Mouse (Mus musculus) v-Abl transformed pro-B cells (cell line): ENCODE measurements around the gene Zbtb7a.
"Not testable (repeated sequence)": the region's sequence is repeated elsewhere in the genome, so short reads cannot be mapped to it uniquely, and the experiment has no call there.

Experiments used
- in situ Hi-C, 2 experiments: fragments of 400-800 bp; cut with MboI; formaldehyde crosslinking; loops; one replicate each; pipeline ENCODE4 v1.15.1; 2025; ENCODE audit not compliant: unreplicated experiment in 2 of 2

Gene Zbtb7a

DNA sequence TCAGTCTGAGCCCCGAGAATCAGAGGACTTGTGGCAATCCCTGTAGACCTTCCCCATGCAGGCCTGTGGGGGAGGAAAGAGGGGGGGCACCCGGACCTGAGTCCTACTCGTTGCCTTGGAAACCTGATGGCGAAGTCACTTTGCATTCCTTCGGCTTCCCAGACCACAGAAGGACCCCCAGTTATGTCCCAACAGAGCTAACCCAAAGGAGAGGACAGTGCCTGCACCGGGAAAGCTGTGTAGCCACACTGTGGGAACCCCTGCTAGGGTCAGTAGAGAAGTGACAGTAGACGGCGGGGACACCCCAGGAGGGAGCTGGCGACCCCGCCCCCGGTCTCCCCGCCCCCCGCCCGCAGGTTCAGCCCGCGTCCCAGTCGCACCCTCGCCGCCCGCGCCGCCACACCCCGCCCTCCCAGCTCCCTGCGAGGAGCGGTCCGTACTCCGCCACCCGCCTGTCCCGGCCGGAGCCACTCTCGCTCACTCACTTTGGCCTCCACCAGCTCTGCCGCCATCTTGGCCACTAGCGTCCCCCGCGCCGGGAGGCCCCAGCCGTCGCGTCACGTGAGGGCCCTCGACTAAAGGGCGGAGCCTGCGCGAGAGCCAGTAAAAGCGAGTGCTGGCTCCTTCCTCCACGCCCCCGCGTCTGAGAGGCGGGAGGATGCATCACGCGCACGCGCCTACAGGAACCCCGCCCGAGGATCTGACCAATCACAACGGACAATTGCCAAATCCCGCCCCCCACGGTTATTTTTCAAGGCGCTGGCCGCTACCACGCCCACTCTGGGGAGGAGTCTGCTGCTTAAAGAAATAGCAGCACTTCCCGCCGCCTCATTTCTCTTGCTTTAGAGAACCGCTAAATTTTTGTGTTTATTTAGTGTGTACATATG lies 32.4 kb downstream of the Zbtb7a start, which contains the start of gene Pias4:
Gene Pias4 (minus strand): TSS at position 724 of the 887 bp plus-strand sequence.
- in situ Hi-C loops, result loop anchor here in 1 of 2 experiments (5.0 kb wide), 1 partner anchor 35 kb away; no protein-coding TSS in a partner anchor

DNA sequence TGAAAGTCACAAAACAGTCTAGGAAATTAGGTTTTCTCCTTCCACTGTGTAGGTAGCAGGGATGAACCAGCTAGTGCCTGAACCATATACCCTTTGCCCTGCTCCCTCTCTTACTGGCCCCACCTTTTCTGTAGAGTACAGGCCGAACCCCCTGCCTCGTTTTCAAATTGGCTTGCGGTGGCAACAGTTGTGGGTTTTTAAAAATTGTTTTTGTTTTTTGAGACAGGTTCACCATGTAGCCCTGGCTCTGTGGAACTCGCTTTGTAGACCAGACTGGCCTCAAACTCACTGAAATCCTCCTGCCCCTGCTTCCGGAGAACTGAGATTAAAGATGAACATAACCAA lies 33.0 kb downstream of the Zbtb7a start:
- in situ Hi-C loops, result loop anchor here in 1 of 2 experiments (5.0 kb wide), 1 partner anchor 36 kb away; no protein-coding TSS in a partner anchor

DNA sequence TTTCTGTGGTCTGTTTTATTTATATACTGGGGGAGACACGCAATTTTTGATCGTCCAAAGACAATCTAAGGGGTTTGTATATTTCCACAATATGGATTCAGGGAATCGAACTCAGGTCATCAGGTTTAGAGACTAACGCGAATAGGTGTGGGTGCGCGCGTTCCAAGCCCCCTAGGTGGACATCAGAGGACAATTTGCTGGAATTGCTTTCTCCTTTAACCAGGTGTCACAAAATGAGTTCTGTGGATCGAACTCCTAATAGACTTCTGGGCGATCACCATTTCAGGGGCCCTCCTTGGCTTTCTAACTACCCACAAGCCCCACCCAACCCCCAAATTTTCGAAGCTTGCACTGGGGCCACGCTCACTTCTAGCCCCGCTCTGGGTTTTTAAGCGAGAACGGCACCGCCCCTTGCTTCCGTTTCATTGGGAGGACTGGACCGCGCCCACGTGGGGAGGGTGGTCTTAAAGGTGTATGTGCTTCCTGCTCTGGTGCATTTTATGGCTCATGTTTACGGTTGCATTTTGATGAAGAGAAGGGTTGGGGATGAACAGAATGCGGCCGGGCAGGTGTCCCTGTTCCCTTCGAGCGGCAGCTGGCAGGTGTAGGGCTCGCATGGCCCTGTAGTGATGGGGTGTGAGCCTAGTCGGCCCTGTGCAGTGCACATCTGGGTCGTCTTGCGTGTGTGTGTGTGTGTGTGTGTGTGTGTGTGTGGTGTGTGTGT lies 33.7 kb downstream of the Zbtb7a start:
- in situ Hi-C loops, result loop anchor here in 1 of 2 experiments (5.0 kb wide), 1 partner anchor 36 kb away; no protein-coding TSS in a partner anchor

- in situ Hi-C loops, result loop anchor here in 1 of 2 experiments (5.0 kb wide), 1 partner anchor 37 kb away; no protein-coding TSS in a partner anchor
Observed at GRCm38 (mm10) chr10:81169411-81169900, 34.4 kb downstream of the Zbtb7a start.

DNA sequence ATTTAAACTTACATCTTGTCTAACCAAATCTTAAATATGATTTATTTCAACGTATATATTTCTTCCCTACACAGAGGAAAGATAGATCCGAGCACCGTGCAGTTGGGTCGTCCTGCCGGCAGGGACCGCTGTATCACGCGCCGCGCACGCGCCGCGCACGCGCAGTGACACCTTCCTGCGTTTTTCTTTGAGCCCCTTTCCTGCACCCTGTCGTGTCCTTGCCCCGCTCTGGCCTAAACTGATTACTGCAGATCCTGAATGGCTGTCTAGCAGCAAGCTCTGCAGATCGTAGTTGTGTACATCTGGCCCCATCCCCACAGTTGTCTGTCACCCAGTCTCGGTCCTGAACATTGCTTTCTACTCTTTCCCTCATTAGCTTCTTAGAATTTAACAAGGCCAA lies 38.1 kb downstream of the Zbtb7a start:
- in situ Hi-C loops, result loop anchor here (5.0 to 10.0 kb wide), 5 partner anchors 46 to 248 kb away; no protein-coding TSS in a partner anchor

GRCm38 (mm10) chr10:81174617-81175344 lies 39.8 kb downstream of the Zbtb7a start:
- in situ Hi-C loops, result loop anchor here (5.0 to 10.0 kb wide), 6 partner anchors 47 to 250 kb away; no protein-coding TSS in a partner anchor

- in situ Hi-C loops, result loop anchor here (5.0 to 10.0 kb wide), 2 partner anchors 173 to 251 kb away; no protein-coding TSS in a partner anchor
Observed at GRCm38 (mm10) chr10:81175345-81175701, 40.3 kb downstream of the Zbtb7a start.

DNA sequence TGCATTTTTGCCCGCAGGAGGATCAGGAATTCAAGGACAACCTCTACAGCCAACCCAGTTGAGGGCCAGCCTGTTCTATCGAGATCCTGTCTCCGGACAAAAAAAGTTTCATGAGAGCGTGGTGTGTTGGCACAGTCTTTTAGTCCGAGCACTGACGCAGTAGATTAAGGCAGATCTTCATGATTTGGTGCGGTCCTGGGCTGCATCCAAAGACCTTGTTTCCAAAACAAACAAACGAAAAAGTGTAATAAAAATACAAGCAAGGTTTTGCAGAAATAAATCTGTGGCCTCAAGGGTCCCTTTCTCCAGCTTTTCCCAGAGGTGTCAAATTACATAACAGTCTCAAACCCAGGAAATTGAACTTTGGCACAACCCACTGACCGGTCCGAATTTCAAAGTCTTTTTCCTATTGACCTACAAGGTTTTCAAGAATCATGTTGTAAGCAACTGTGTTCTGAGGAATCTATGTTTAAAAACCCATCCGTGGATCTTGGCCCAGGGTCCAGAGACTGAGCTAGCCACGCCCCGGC lies 41.0 kb downstream of the Zbtb7a start:
- in situ Hi-C loops, result loop anchor here (5.0 to 10.0 kb wide), 2 partner anchors 174 to 251 kb away; no protein-coding TSS in a partner anchor

DNA sequence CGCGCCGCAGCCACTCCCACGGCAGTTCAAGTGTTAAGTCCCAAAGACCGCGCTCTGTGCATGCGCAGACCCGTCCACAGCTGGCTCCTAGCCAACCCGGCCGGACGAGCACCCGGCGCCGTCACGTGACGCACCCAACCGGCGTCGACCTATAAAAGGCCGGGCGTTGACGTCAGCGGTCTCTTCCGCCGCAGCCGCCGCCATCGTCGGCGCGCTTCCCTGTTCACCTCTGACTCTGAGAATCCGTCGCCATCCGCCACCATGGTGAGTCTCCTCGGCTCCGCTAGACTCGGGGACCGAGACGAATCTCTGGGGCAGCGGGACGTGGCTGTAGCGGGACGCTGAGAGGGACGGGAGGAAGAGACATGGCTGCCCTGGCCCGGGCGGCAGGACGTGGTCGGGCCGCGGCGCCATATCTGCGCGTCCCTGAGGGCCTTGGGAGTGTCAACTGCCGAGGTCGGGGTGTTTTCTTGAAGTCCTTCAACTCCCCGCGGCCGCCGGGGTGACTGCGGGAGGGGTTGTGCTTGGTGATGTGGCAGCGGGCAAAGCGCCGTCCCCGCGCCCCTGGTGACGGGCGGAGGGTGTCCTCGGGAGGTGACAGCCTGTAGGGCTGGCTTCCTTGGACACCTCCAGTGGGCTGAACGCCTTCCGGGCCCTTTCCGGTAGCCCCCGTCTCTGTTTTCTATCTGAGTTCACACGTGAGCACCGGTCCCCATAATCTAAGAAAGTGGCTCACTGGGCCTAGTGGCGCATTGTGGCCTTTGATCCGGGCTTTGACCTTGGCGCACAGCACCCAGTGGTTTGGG lies 41.6 kb downstream of the Zbtb7a start, which contains the start of gene Eef2:
Gene Eef2 (plus strand): TSS at position 166 of the 806 bp plus-strand sequence.
- in situ Hi-C loops, result loop anchor here (5.0 to 10.0 kb wide), 2 partner anchors 174 to 252 kb away; no protein-coding TSS in a partner anchor

GRCm38 (mm10) chr10:81177491-81177925 lies 42.5 kb downstream of the Zbtb7a start:
- in situ Hi-C loops, result loop anchor here (5.0 to 10.0 kb wide), 2 partner anchors 175 to 253 kb away; no protein-coding TSS in a partner anchor

- in situ Hi-C loops, result loop anchor here (5.0 to 10.0 kb wide), 2 partner anchors 176 to 253 kb away; no protein-coding TSS in a partner anchor
Observed at GRCm38 (mm10) chr10:81177958-81178712, 43.1 kb downstream of the Zbtb7a start.

DNA sequence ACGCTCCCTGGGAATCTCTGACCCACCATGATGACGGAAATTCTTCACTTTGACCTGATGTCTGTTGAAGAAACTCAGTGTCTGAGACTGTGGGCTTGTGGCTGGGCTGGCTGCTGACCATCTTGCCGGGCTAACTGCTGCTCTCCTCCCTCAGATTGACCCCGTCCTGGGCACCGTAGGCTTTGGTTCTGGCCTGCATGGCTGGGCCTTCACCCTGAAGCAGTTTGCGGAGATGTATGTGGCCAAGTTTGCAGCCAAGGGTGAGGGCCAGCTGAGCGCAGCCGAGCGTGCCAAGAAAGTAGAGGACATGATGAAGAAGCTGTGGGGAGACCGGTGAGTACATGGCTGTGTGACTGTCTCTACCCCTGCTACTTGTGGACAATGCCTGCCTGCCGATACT lies 43.9 kb downstream of the Zbtb7a start:
- in situ Hi-C loops, result loop anchor here (5.0 to 10.0 kb wide), 2 partner anchors 177 to 254 kb away; no protein-coding TSS in a partner anchor

DNA sequence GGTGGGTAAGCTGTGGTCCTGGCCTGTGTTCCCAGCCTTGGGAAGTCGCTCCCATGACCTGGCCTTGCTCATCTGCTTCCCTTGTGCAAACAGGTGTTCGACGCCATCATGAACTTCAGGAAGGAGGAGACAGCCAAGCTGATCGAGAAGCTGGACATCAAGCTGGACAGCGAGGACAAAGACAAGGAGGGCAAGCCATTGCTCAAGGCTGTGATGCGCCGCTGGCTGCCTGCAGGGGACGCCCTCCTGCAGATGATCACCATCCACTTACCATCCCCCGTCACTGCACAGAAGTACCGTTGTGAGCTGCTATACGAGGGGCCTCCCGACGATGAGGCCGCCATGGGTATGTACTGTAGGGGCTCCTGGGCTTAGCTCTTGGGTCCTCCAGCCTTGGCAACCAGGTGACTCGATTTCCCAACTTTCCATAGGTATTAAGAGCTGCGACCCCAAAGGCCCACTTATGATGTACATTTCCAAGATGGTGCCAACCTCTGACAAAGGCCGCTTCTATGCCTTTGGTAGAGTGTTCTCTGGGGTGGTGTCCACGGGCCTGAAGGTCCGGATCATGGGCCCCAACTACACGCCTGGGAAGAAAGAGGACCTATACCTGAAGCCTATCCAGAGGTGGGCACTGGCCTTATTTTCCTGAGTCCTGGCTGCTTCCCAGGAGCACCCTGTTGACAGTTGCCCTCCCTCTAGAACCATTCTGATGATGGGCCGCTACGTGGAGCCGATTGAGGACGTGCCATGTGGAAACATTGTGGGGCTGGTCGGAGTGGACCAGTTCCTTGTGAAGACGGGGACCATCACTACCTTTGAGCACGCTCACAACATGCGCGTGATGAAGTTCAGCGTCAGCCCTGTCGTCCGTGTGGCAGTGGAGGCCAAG lies 44.7 kb downstream of the Zbtb7a start:
- in situ Hi-C loops, result loop anchor here (5.0 to 10.0 kb wide), 2 partner anchors 177 to 255 kb away; no protein-coding TSS in a partner anchor

DNA sequence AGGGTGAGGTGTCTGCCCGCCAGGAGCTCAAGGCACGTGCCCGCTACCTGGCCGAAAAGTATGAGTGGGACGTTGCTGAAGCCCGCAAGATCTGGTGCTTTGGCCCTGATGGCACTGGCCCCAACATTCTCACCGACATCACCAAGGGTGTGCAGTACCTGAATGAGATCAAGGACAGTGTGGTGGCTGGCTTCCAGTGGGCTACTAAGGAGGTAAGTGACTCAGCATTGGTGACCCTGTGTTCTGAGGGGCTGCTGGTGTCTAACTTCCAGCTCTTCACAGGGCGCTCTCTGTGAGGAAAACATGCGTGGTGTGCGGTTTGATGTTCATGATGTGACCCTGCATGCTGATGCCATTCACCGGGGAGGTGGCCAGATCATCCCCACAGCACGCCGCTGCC lies 45.9 kb downstream of the Zbtb7a start:
- in situ Hi-C loops, result no loop called here

DNA sequence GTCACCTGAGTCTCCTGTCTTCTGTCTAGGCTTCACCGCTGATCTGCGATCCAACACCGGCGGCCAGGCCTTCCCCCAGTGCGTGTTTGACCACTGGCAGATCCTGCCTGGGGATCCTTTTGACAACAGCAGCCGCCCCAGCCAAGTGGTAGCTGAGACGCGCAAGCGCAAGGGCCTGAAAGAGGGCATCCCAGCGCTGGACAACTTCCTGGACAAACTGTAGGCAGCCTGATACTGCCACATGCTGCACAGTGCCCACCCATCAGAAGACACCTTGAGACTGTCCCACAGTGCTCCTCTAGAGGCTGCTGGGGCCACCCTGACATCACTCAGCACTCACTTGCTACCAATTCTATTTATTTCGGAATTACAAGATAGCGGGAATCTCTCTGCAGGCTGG lies 46.8 kb downstream of the Zbtb7a start:
- in situ Hi-C loops, result not testable (repeated sequence)

GRCm38 (mm10) chr10:81182336-81183333 lies 47.6 kb downstream of the Zbtb7a start, which contains the start of gene Dapk3:
Gene Dapk3, plus strand, starts transcription at chr10:81183005.
- in situ Hi-C loops, result no loop called here
